Mouse (Mus musculus): ENCODE results near the gene Bpifc.

Gene Bpifc

GRCm38 (mm10) chr10:86017781-86018180 is 6.1 kb upstream of the Bpifc start:
- no peak for DNase-seq (ENCODE audit: low spot score in 2 of 2)

- DNase-seq (ENCODE audit: low spot score in 2 of 2) = no peak
These were observed 523 bp downstream of the Bpifc start for GRCm38 (mm10) chr10:86011172-86011571.

GRCm38 (mm10) chr10:86010636-86011035 is 1.1 kb downstream of the Bpifc start:
- no peak for DNase-seq (ENCODE audit: low spot score in 2 of 2)

DNA sequence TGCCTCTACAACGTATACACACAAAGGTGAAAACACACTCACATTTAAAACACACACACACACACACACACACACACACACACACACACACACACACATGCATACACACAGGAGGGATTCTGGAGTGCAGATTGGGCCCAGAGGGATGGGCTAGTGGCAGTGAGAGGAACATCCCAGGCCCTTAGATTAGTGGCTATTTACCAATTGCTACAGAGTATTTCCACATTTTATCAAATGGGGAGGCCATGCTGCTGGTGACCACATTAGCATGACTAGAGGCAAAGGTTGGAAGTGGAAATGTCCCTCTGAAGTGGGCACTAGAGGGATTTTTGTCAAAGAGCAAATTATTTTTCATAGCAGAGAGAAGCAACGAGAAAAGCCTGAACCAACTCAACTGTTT is 2.0 kb downstream of the Bpifc start:
- no peak for DNase-seq (ENCODE audit: low spot score in 2 of 2)

DNA sequence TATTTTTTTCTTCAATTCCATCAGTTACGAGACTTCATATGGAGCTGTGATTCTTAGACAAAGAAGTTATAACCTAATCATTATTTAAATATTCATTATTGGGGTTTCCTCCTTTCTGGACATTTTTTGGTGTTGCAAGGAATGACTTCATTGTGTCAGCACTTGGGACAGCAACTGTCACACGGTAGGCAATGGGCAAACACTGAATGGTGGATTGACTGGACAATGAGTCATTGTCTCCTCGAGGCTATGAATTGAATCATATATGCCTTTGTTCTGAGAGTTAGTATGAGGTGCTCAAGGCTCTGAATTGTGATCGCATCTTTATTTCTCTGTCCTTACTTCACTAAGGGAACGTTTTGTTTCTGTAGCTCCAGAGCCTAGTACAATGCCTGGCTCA is 5.2 kb downstream of the Bpifc start:
- no peak for DNase-seq (ENCODE audit: low spot score in 2 of 2)

DNA sequence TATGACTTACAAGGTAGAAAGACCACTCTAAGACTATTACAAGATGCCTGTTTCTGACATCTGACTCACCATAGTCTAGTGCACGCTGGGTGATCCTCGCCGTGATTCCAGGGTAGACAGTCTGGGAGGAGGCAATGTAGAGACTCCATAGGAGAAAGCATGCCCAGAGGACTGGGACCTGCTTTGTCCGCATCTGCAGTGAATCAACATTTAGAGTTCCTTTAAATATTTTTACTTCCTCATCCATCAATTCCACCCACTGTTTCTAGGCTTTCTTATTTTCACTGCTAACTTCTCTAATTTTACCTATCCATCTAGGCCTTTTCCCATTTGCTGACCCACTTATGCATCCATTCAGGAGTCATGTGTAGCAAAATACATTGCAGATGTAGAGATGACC is 11.2 kb downstream of the Bpifc start:
- DNase-seq (ENCODE audit: low spot score in 2 of 2) = no peak

GRCm38 (mm10) chr10:85994543-85995104 is 17.1 kb downstream of the Bpifc start:
- no peak for DNase-seq (ENCODE audit: low spot score in 2 of 2)

DNA sequence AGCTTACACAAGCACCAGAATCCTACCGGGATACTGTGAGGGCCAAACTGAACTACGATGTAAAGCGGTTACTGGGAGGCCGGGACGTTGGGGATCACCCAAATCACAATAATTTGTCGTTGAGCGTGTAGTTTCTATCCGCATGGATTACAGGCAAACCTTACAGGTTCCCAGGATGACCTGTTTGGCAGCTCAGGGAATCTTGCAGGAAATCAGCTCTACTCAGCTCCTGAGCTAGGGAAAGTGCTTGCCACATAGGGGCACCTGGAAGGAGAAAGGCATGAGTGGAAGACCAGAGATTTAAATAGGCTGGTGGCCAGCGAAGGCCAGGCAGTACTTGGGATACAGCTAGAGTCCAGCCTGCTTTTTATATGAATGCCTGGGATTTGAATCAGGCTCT is 17.9 kb downstream of the Bpifc start:
- no peak for DNase-seq (ENCODE audit: low spot score in 2 of 2)

DNA sequence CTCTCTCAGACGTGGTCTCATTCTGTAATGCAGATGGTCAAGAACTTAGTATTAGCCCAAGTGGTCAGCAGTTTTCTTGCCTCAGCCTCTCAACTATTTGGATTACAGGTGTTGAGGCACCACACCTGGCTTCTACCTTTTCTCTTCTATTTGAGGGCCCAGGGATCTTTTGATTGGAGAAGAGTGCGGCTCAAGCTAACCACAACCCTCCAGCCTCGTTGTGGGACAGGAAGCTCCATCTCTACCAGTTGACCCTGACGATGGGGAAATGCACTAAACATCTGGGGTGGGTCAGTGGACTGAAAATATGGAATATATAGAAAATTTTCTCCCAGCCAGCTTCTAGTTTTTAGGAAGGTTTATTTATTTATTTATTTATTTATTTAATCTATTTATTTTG is 19.3 kb downstream of the Bpifc start:
- no peak for DNase-seq (ENCODE audit: low spot score in 2 of 2)

DNA sequence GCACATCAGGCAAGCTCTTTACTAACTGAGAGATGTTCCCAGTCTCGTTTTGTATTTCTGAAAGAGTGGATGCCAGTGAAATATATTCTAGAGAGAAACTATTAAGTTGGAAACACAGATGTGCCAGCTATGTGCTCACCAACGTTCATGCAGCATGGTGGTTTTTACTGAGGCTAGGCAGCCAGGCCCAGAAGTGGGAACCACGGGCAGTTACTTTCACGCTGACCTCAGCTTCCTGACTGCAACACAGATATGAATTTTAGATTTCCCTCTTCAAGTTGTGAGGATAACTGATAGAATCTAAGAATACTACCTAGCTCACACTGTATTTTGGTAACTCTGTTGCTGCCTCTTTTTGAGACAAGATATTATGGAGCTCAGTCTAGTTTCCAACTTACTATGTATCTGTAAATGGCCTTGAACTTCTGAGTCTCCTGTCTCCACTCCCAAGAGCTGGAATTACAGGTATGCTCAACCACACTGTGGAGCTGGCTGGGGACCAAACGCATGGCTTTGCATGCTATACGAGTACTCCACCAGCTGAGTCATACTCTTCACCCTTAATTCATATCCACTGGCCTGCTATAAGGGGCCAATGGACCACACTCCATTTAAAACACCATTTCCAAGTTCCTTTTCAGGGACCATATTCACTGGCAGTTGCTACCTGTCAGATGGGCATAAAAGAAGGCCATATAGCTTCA is 22.1 kb downstream of the Bpifc start:
- DNase-seq (ENCODE audit: low spot score in 2 of 2) = no peak

DNA sequence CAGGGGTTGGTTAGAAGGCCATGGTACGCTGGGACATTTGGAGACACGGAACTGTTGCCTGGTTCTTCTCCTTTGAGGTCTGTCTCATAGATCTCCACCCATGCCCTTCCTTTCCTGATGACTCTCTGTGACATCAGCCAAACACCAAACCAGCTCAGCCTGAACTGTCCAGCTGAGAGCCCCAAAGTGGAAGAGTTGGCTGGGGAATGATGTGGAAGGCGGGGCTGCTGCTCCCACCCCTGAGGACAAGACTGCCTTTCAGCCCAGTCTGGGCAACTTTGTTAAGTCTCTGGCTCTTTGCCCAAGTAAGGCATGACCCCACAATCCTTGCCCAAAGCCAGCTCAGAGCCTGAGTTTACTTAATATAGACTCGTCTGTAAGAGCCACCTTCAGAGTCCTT is 38.8 kb downstream of the Bpifc start:
- no peak for DNase-seq (ENCODE audit: low spot score in 2 of 2)

GRCm38 (mm10) chr10:85971826-85972225 is 39.9 kb downstream of the Bpifc start:
- DNase-seq (ENCODE audit: low spot score in 2 of 2) = no peak

DNA sequence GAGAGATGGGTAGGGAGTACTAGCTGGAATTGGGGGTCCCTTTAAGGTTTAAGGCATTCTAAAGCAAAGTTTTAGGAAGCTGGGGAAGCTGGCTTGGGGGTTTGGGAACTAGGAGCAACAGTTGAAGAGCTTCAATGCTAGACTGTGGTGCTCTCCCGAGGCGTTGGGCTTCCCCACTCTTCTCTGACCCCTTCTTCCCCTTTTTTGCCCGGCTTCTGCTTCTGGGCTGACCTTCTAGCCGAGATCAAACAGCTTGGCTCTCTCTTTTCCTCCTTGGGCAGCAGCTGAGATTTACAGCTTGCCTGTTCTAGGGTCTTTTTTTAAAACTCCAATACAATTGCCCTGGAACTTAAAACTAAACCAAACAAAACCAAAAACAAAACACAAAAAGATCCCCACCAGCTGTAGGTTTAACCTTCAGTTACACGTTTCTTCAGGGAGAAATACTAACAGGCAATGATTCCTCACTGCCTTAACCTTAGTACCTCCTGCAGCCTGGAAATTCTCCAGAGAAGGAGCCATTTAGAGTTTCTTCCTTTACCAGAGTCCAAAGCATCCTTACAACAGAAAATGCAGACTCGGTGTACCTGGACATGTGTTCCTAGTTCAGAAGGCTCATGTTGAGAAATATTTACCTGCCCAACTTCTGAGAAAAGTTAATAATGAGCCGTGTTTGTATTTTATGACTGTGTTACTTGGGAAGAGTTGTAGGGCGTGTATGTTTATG is 41.6 kb downstream of the Bpifc start:
- DNase-seq (ENCODE audit: low spot score in 2 of 2) = no peak

GRCm38 (mm10) chr10:85968731-85969130 is 43.0 kb downstream of the Bpifc start:
- no peak for DNase-seq (ENCODE audit: low spot score in 2 of 2)

- DNase-seq (ENCODE audit: low spot score in 2 of 2) = peak; percentile 61 to 82
These were observed 43.5 kb downstream of the Bpifc start for GRCm38 (mm10) chr10:85968157-85968634.

- no peak for DNase-seq (ENCODE audit: low spot score in 2 of 2)
These were observed 44.1 kb downstream of the Bpifc start for GRCm38 (mm10) chr10:85967411-85968156.

GRCm38 (mm10) chr10:85966476-85966875 is 45.2 kb downstream of the Bpifc start:
- DNase-seq (ENCODE audit: low spot score in 2 of 2) = no peak

- DNase-seq (ENCODE audit: low spot score in 2 of 2) = no peak
These were observed 47.4 kb downstream of the Bpifc start for GRCm38 (mm10) chr10:85964316-85964715.

DNA sequence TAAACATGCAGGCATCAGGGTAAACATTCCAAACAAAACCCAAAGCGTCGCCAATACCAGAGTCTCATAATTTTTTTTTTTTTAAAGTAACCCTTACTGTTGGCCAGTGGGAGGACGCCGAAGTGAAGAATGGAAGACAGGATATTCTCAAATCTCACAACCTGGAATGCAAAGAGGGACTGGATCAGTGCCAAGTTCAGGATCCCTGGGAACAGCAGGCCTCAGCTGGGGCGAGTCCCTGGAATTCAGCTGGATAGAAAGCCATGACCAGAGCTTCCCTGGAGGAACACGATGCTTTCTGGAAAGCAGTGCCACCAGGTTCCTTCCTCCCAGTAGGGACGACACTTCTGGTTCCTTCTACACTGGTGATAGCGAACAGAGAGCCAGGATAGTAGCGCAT is 48.8 kb downstream of the Bpifc start:
- peak in 1 of 2 experiments; percentile 26 for DNase-seq (ENCODE audit: low spot score in 2 of 2)

DNA sequence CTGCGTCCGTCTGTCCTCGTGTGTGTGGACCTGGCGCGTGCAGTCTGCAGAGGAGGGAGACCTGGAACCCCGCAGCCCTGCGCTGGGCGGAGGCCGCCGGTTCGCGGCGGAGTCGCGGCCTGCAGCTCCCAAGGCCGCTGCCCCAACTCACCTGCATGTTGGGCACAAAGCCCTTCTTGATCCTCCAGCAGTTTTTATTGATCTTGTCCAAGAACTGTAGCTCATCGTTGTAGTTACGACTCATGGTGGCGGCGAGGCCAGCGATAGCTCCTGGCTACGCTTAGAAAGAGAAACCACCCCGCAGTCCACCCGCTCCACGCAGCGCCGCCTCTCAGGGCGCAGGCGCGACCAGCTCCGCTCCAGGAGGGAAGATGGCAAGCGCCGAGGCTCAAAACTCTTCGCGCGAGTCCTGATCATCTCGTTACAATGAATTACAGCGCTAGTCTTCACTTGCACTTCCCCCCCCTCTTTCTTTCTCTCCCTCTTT is 54.2 kb downstream of the Bpifc start, which contains the start of gene Rtcb:
Rtcb (minus strand) TSS at position 360 of the 487 bp plus-strand sequence.
- DNase-seq (ENCODE audit: low spot score in 2 of 2) = peak; percentile 92 to 99

GRCm38 (mm10) chr10:85956871-85957419 is 54.8 kb downstream of the Bpifc start:
- no peak for DNase-seq (ENCODE audit: low spot score in 2 of 2)

DNA sequence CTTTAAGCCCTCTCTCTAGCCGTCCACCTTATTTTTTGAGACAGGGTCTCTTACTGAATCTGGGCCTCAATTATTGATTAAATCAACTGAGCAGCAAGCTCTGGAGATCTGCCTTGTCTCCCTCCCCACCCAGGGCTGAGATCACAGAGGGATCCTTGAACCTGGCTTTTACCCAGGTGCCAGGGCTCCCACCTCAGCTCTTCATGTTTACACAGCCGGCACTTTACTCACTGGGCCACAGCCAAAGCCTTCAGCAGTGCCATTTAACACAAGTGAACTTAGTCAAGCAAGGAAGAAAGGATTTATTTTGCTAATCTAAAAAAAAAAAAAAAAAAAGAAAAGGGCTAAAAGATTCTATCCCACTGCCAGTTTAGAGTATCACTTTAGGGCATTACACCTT is 57.3 kb downstream of the Bpifc start:
- no peak for DNase-seq (ENCODE audit: low spot score in 2 of 2)

Data from urinary bladder, postnatal 4 days (tissue).